Mouse (Mus musculus): ENCODE results near the gene Scnn1b. TPM values are rescaled to one million over a fixed set of nuclear protein-coding genes. Genes with fewer than 3 reads are reported as not detected.
A peak's percentile ranks its signal among the peaks of the same experiment; 100 is the strongest.

The Scnn1b gene
- polyA plus RNA-seq, 1 experiment from 2014 or later, result 24.9 TPM

GRCm38 (mm10) chr7:121942371-121942770 lies 77.5 kb downstream of the Scnn1b start:
- H3K4me1 ChIP-seq (ENCODE audit: control insufficient read depth, insufficient read depth, low read length), result 0 out of 2 replicates have a peak, but pooled peaks cover 10% of the 10 kb centered on the region
- no peak for ATAC-seq (ENCODE audit: low FRiP score, low TSS enrichment)
- H3K9me3 ChIP-seq (ENCODE audit: control insufficient read depth, low read length), result no peaks in the 10 kb centered on the region
- peaks cover 3% of the 10 kb centered on the region; the same call in 1 of the 2 replicates for H3K36me3 ChIP-seq (ENCODE audit: control insufficient read depth, insufficient read depth, low read length)
- no peaks in the 10 kb centered on the region for H3K27me3 ChIP-seq (ENCODE audit: control insufficient read depth, insufficient read depth, low read length)
- no peak overlapping the region for H3K4me2 ChIP-seq (replicated peaks; ENCODE audit: low read depth, low read length)
- no peak overlapping the region for H3K27ac ChIP-seq (ENCODE audit: low read depth, low read length)
- 93% methylated on average over 2 of the region's 2 CpGs for WGBS
- no peak overlapping the region for H3K4me3 ChIP-seq (ENCODE audit: low read length)
- H3K9ac ChIP-seq (ENCODE audit: low read depth, low read length), result no peak overlapping the region

DNA sequence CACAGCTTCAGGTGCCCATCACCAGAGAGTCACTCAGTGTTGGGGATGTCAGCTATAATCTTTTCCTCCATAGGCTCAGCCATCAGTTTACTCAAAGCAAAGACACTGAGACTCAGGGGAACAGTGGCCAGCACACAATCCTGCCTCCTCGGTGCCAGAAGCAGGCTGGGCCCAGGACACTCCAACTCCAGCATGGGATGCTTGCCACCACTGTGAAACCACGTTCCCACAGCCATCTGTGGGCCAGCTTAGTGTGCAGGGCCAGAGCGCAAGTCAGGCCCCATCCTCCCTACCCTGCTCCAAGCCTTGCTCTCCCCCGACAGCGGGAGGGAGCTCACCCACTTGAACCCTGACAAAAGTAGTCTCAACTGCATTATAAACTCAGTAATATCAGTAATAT lies 81.4 kb downstream of the Scnn1b start:
- no peaks in the 10 kb centered on the region for H3K9me3 ChIP-seq (ENCODE audit: control insufficient read depth, low read length)
- no peaks in the 10 kb centered on the region for H3K27me3 ChIP-seq (ENCODE audit: control insufficient read depth, insufficient read depth, low read length)
- H3K4me3 ChIP-seq (ENCODE audit: low read length), result no peak overlapping the region
- H3K36me3 ChIP-seq (ENCODE audit: control insufficient read depth, insufficient read depth, low read length), result peaks cover 5% of the 10 kb centered on the region; the same call in 1 of the 2 replicates
- WGBS, result 91% methylated on average over 5 of the region's 5 CpGs
- 0 out of 2 replicates have a peak, but pooled peaks cover under 1% of the 10 kb centered on the region for H3K4me1 ChIP-seq (ENCODE audit: control insufficient read depth, insufficient read depth, low read length)
- H3K27ac ChIP-seq (ENCODE audit: low read depth, low read length), result no peak overlapping the region
- no peak overlapping the region for H3K4me2 ChIP-seq (replicated peaks; ENCODE audit: low read depth, low read length)
- no peak for ATAC-seq (ENCODE audit: low FRiP score, low TSS enrichment)
- H3K9ac ChIP-seq (ENCODE audit: low read depth, low read length), result no peak overlapping the region

GRCm38 (mm10) chr7:121947513-121947912 lies 82.7 kb downstream of the Scnn1b start:
- no peak overlapping the region for H3K27ac ChIP-seq (ENCODE audit: low read depth, low read length)
- no peaks in the 10 kb centered on the region for H3K9me3 ChIP-seq (ENCODE audit: control insufficient read depth, low read length)
- no peaks in the 10 kb centered on the region for H3K27me3 ChIP-seq (ENCODE audit: control insufficient read depth, insufficient read depth, low read length)
- H3K9ac ChIP-seq (ENCODE audit: low read depth, low read length), result no peak overlapping the region
- no peak for ATAC-seq (ENCODE audit: low FRiP score, low TSS enrichment)
- H3K4me1 ChIP-seq (ENCODE audit: control insufficient read depth, insufficient read depth, low read length), result no peaks in the 10 kb centered on the region
- H3K36me3 ChIP-seq (ENCODE audit: control insufficient read depth, insufficient read depth, low read length), result peaks cover 5% of the 10 kb centered on the region; the same call in 1 of the 2 replicates
- 75% methylated on average over 4 of the region's 4 CpGs for WGBS
- no peak overlapping the region for H3K4me3 ChIP-seq (ENCODE audit: low read length)
- no peak overlapping the region for H3K4me2 ChIP-seq (replicated peaks; ENCODE audit: low read depth, low read length)

- H3K4me2 ChIP-seq (replicated peaks; ENCODE audit: low read depth, low read length), result no peak overlapping the region
- H3K36me3 ChIP-seq (ENCODE audit: control insufficient read depth, insufficient read depth, low read length), result peaks cover 7% of the 10 kb centered on the region; the same call in 1 of the 2 replicates
- WGBS, result 59% methylated on average over 11 of the region's 11 CpGs
- no peaks in the 10 kb centered on the region for H3K9me3 ChIP-seq (ENCODE audit: control insufficient read depth, low read length)
- no peak overlapping the region for H3K9ac ChIP-seq (ENCODE audit: low read depth, low read length)
- no peak overlapping the region for H3K4me3 ChIP-seq (ENCODE audit: low read length)
- peak; percentile 43; the same call in 1 of the 2 replicates for ATAC-seq (ENCODE audit: low FRiP score, low TSS enrichment)
- H3K27me3 ChIP-seq (ENCODE audit: control insufficient read depth, insufficient read depth, low read length), result no peaks in the 10 kb centered on the region
- H3K27ac ChIP-seq (ENCODE audit: low read depth, low read length), result no peak overlapping the region
- no peaks in the 10 kb centered on the region for H3K4me1 ChIP-seq (ENCODE audit: control insufficient read depth, insufficient read depth, low read length)
Observed at GRCm38 (mm10) chr7:121954891-121955669, 90.2 kb downstream of the Scnn1b start.

GRCm38 (mm10) chr7:121955802-121956201 lies 91.0 kb downstream of the Scnn1b start:
- WGBS, result 45% methylated on average over 12 of the region's 12 CpGs
- Histone ChIP-seq H3K4me2 (replicated peaks; ENCODE audit: low read depth, low read length) (no peak overlapping the region), H3K27me3 (ENCODE audit: control insufficient read depth, insufficient read depth, low read length) (no peaks in the 10 kb centered on the region), H3K27ac (ENCODE audit: low read depth, low read length) (no peak overlapping the region), H3K9ac (ENCODE audit: low read depth, low read length) (0 out of 2 replicates have a peak overlapping the region, but pooled peaks have one; percentile 7), H3K9me3 (ENCODE audit: control insufficient read depth, low read length) (no peaks in the 10 kb centered on the region), H3K4me3 (ENCODE audit: low read length) (no peak overlapping the region), H3K4me1 (ENCODE audit: control insufficient read depth, insufficient read depth, low read length) (no peaks in the 10 kb centered on the region), H3K36me3 (ENCODE audit: control insufficient read depth, insufficient read depth, low read length) (peaks cover 7% of the 10 kb centered on the region; the same call in 1 of the 2 replicates)
- ATAC-seq (ENCODE audit: low FRiP score, low TSS enrichment), result no peak

- Histone ChIP-seq H3K27me3 (ENCODE audit: control insufficient read depth, insufficient read depth, low read length) (no peaks in the 10 kb centered on the region), H3K36me3 (ENCODE audit: control insufficient read depth, insufficient read depth, low read length) (peaks cover 9% of the 10 kb centered on the region; the same call in 1 of the 2 replicates), H3K4me2 (replicated peaks; ENCODE audit: low read depth, low read length) (no peak overlapping the region), H3K4me1 (ENCODE audit: control insufficient read depth, insufficient read depth, low read length) (no peaks in the 10 kb centered on the region), H3K9me3 (ENCODE audit: control insufficient read depth, low read length) (no peaks in the 10 kb centered on the region), H3K27ac (ENCODE audit: low read depth, low read length) (no peak overlapping the region), H3K4me3 (ENCODE audit: low read length) (no peak overlapping the region), H3K9ac (ENCODE audit: low read depth, low read length) (no peak overlapping the region)
- no peak for ATAC-seq (ENCODE audit: low FRiP score, low TSS enrichment)
- WGBS, result 81% methylated on average over 7 of the region's 7 CpGs
Observed at GRCm38 (mm10) chr7:121961913-121962570, 97.2 kb downstream of the Scnn1b start.

- 80% methylated on average over 3 of the region's 3 CpGs for WGBS
- peaks cover 9% of the 10 kb centered on the region; the same call in 1 of the 2 replicates for H3K36me3 ChIP-seq (ENCODE audit: control insufficient read depth, insufficient read depth, low read length)
- ATAC-seq (ENCODE audit: low FRiP score, low TSS enrichment), result no peak
Observed at GRCm38 (mm10) chr7:121962571-121962959, 97.7 kb downstream of the Scnn1b start.

GRCm38 (mm10) chr7:121963883-121964398 lies 99.1 kb downstream of the Scnn1b start:
- 71% methylated on average over 6 of the region's 6 CpGs for WGBS
- no peak overlapping the region for H3K4me2 ChIP-seq (replicated peaks; ENCODE audit: low read depth, low read length)
- H3K27me3 ChIP-seq (ENCODE audit: control insufficient read depth, insufficient read depth, low read length), result no peaks in the 10 kb centered on the region
- H3K4me3 ChIP-seq (ENCODE audit: low read length), result no peak overlapping the region
- H3K4me1 ChIP-seq (ENCODE audit: control insufficient read depth, insufficient read depth, low read length), result no peaks in the 10 kb centered on the region
- H3K9ac ChIP-seq (ENCODE audit: low read depth, low read length), result no peak overlapping the region
- H3K9me3 ChIP-seq (ENCODE audit: control insufficient read depth, low read length), result no peaks in the 10 kb centered on the region
- peaks cover 11% of the 10 kb centered on the region; the same call in 1 of the 2 replicates for H3K36me3 ChIP-seq (ENCODE audit: control insufficient read depth, insufficient read depth, low read length)
- H3K27ac ChIP-seq (ENCODE audit: low read depth, low read length), result no peak overlapping the region
- no peak for ATAC-seq (ENCODE audit: low FRiP score, low TSS enrichment)

More at GRCm38 (mm10) chr7:121962571-121962959, 97.7 kb downstream of the Scnn1b start:
- no peak overlapping the region for H3K27ac ChIP-seq (ENCODE audit: low read depth, low read length)
- H3K4me3 ChIP-seq (ENCODE audit: low read length), result no peak overlapping the region
- H3K9ac ChIP-seq (ENCODE audit: low read depth, low read length), result no peak overlapping the region
- H3K9me3 ChIP-seq (ENCODE audit: control insufficient read depth, low read length), result no peaks in the 10 kb centered on the region
- H3K4me1 ChIP-seq (ENCODE audit: control insufficient read depth, insufficient read depth, low read length), result no peaks in the 10 kb centered on the region
- no peaks in the 10 kb centered on the region for H3K27me3 ChIP-seq (ENCODE audit: control insufficient read depth, insufficient read depth, low read length)
- H3K4me2 ChIP-seq (replicated peaks; ENCODE audit: low read depth, low read length), result no peak overlapping the region

Data from kidney, embryonic 14.5 days (tissue).